Mouse (Mus musculus): ENCODE results near the gene Gna14. TPM values are rescaled to one million over a fixed set of nuclear protein-coding genes. Genes with fewer than 3 reads are reported as not detected.

Gene Gna14
- polyA plus RNA-seq, 1 experiment from 2014 or later = 0.28 TPM

GRCm38 (mm10) chr19:16562676-16563075, 127.1 kb downstream of the Gna14 start:
- ATAC-seq (ENCODE audit: low FRiP score) (no peak), DNase-seq (ENCODE audit: low spot score) (no peak)
- H3K27me3 ChIP-seq (ENCODE audit: control insufficient read depth, insufficient read depth, low read length) = no peaks in the 10 kb centered on the region
- no peaks in the 10 kb centered on the region for H3K4me1 ChIP-seq (replicated peaks; ENCODE audit: control insufficient read depth, insufficient read depth, low read length)
- no peak overlapping the region for H3K27ac ChIP-seq (ENCODE audit: low read depth, low read length)
- H3K9ac ChIP-seq (ENCODE audit: low read depth, low read length) = no peak overlapping the region
- no peak overlapping the region for H3K4me3 ChIP-seq (ENCODE audit: low read depth, low read length)
- no peaks in the 10 kb centered on the region for H3K9me3 ChIP-seq (ENCODE audit: control insufficient read depth, low read length)
- no peaks in the 10 kb centered on the region for H3K36me3 ChIP-seq (ENCODE audit: control insufficient read depth, insufficient read depth, low read length)
- no peak overlapping the region for H3K4me2 ChIP-seq (replicated peaks; ENCODE audit: low read depth, low read length)
- 92% methylated on average over 6 of the region's 6 CpGs for WGBS

GRCm38 (mm10) chr19:16576790-16577189, 141.2 kb downstream of the Gna14 start:
- no peaks in the 10 kb centered on the region for H3K27me3 ChIP-seq (ENCODE audit: control insufficient read depth, insufficient read depth, low read length)
- H3K36me3 ChIP-seq (ENCODE audit: control insufficient read depth, insufficient read depth, low read length) = no peaks in the 10 kb centered on the region
- no peak overlapping the region for H3K4me2 ChIP-seq (replicated peaks; ENCODE audit: low read depth, low read length)
- H3K4me3 ChIP-seq (ENCODE audit: low read depth, low read length) = no peak overlapping the region
- H3K27ac ChIP-seq (ENCODE audit: low read depth, low read length) = no peak overlapping the region
- DNase-seq (ENCODE audit: low spot score) = no peak
- H3K9me3 ChIP-seq (ENCODE audit: control insufficient read depth, low read length) = no peaks in the 10 kb centered on the region
- H3K9ac ChIP-seq (ENCODE audit: low read depth, low read length) = no peak overlapping the region
- no peaks in the 10 kb centered on the region for H3K4me1 ChIP-seq (replicated peaks; ENCODE audit: control insufficient read depth, insufficient read depth, low read length)
- no peak for ATAC-seq (ENCODE audit: low FRiP score)
- 94% methylated on average over 6 of the region's 6 CpGs for WGBS

- no peak overlapping the region for H3K9ac ChIP-seq (ENCODE audit: low read depth, low read length)
- H3K9me3 ChIP-seq (ENCODE audit: control insufficient read depth, low read length) = no peaks in the 10 kb centered on the region
- H3K36me3 ChIP-seq (ENCODE audit: control insufficient read depth, insufficient read depth, low read length) = no peaks in the 10 kb centered on the region
- DNase-seq (ENCODE audit: low spot score) (no peak), ATAC-seq (ENCODE audit: low FRiP score) (no peak)
- H3K4me2 ChIP-seq (replicated peaks; ENCODE audit: low read depth, low read length) = no peak overlapping the region
- no peak overlapping the region for H3K4me3 ChIP-seq (ENCODE audit: low read depth, low read length)
- WGBS = 79% methylated on average over 7 of the region's 7 CpGs
- no peak overlapping the region for H3K27ac ChIP-seq (ENCODE audit: low read depth, low read length)
- no peaks in the 10 kb centered on the region for H3K4me1 ChIP-seq (replicated peaks; ENCODE audit: control insufficient read depth, insufficient read depth, low read length)
- no peaks in the 10 kb centered on the region for H3K27me3 ChIP-seq (ENCODE audit: control insufficient read depth, insufficient read depth, low read length)
These were observed 144.2 kb downstream of the Gna14 start for GRCm38 (mm10) chr19:16579656-16580260.

- Histone ChIP-seq H3K4me1 (replicated peaks; ENCODE audit: control insufficient read depth, insufficient read depth, low read length) (no peaks in the 10 kb centered on the region), H3K4me2 (replicated peaks; ENCODE audit: low read depth, low read length) (no peak overlapping the region), H3K27me3 (ENCODE audit: control insufficient read depth, insufficient read depth, low read length) (no peaks in the 10 kb centered on the region), H3K9ac (ENCODE audit: low read depth, low read length) (no peak overlapping the region), H3K4me3 (ENCODE audit: low read depth, low read length) (no peak overlapping the region), H3K9me3 (ENCODE audit: control insufficient read depth, low read length) (no peaks in the 10 kb centered on the region), H3K36me3 (ENCODE audit: control insufficient read depth, insufficient read depth, low read length) (no peaks in the 10 kb centered on the region), H3K27ac (ENCODE audit: low read depth, low read length) (no peak overlapping the region)
- ATAC-seq (ENCODE audit: low FRiP score) (no peak), DNase-seq (ENCODE audit: low spot score) (no peak)
- WGBS = 91% methylated on average over 8 of the region's 8 CpGs
These were observed 144.9 kb downstream of the Gna14 start for GRCm38 (mm10) chr19:16580501-16580900.

- no peak overlapping the region for H3K4me2 ChIP-seq (replicated peaks; ENCODE audit: low read depth, low read length)
- no peak overlapping the region for H3K9ac ChIP-seq (ENCODE audit: low read depth, low read length)
- WGBS = 92% methylated on average over 7 of the region's 7 CpGs
- no peak overlapping the region for H3K4me3 ChIP-seq (ENCODE audit: low read depth, low read length)
- no peaks in the 10 kb centered on the region for H3K4me1 ChIP-seq (replicated peaks; ENCODE audit: control insufficient read depth, insufficient read depth, low read length)
- H3K27ac ChIP-seq (ENCODE audit: low read depth, low read length) = no peak overlapping the region
- no peaks in the 10 kb centered on the region for H3K27me3 ChIP-seq (ENCODE audit: control insufficient read depth, insufficient read depth, low read length)
- DNase-seq (ENCODE audit: low spot score) (no peak), ATAC-seq (ENCODE audit: low FRiP score) (no peak)
- H3K9me3 ChIP-seq (ENCODE audit: control insufficient read depth, low read length) = no peaks in the 10 kb centered on the region
- no peaks in the 10 kb centered on the region for H3K36me3 ChIP-seq (ENCODE audit: control insufficient read depth, insufficient read depth, low read length)
These were observed 149.0 kb downstream of the Gna14 start for GRCm38 (mm10) chr19:16584546-16584945.

GRCm38 (mm10) chr19:16585379-16585778, 149.8 kb downstream of the Gna14 start:
- Histone ChIP-seq H3K27me3 (ENCODE audit: control insufficient read depth, insufficient read depth, low read length) (no peaks in the 10 kb centered on the region), H3K36me3 (ENCODE audit: control insufficient read depth, insufficient read depth, low read length) (no peaks in the 10 kb centered on the region), H3K4me1 (replicated peaks; ENCODE audit: control insufficient read depth, insufficient read depth, low read length) (no peaks in the 10 kb centered on the region), H3K9ac (ENCODE audit: low read depth, low read length) (no peak overlapping the region), H3K4me3 (ENCODE audit: low read depth, low read length) (no peak overlapping the region), H3K9me3 (ENCODE audit: control insufficient read depth, low read length) (no peaks in the 10 kb centered on the region), H3K27ac (ENCODE audit: low read depth, low read length) (no peak overlapping the region), H3K4me2 (replicated peaks; ENCODE audit: low read depth, low read length) (no peak overlapping the region)
- no peak for ATAC-seq (ENCODE audit: low FRiP score)
- whole genome bisulfite sequencing = 8% methylated on average over 3 of the region's 3 CpGs
- peak; percentile 49 for DNase-seq (ENCODE audit: low spot score)

GRCm38 (mm10) chr19:16593256-16593974, 157.9 kb downstream of the Gna14 start:
- no peak for ATAC-seq (ENCODE audit: low FRiP score)
- no peak for DNase-seq (ENCODE audit: low spot score)
- 85% methylated on average over 7 of the region's 7 CpGs for WGBS

GRCm38 (mm10) chr19:16593975-16594317, 158.4 kb downstream of the Gna14 start:
- no peak overlapping the region for H3K4me2 ChIP-seq (replicated peaks; ENCODE audit: low read depth, low read length)
- ATAC-seq (ENCODE audit: low FRiP score) = no peak
- H3K9ac ChIP-seq (ENCODE audit: low read depth, low read length) = no peak overlapping the region
- H3K36me3 ChIP-seq (ENCODE audit: control insufficient read depth, insufficient read depth, low read length) = no peaks in the 10 kb centered on the region
- no peaks in the 10 kb centered on the region for H3K27me3 ChIP-seq (ENCODE audit: control insufficient read depth, insufficient read depth, low read length)
- no peak for DNase-seq (ENCODE audit: low spot score)
- H3K9me3 ChIP-seq (ENCODE audit: control insufficient read depth, low read length) = no peaks in the 10 kb centered on the region
- no peak overlapping the region for H3K4me3 ChIP-seq (ENCODE audit: low read depth, low read length)
- no peak overlapping the region for H3K27ac ChIP-seq (ENCODE audit: low read depth, low read length)
- H3K4me1 ChIP-seq (replicated peaks; ENCODE audit: control insufficient read depth, insufficient read depth, low read length) = no peaks in the 10 kb centered on the region

More at GRCm38 (mm10) chr19:16593256-16593974, 157.9 kb downstream of the Gna14 start:
- H3K9me3 ChIP-seq (ENCODE audit: control insufficient read depth, low read length) = no peaks in the 10 kb centered on the region
- H3K27ac ChIP-seq (ENCODE audit: low read depth, low read length) = no peak overlapping the region
- no peaks in the 10 kb centered on the region for H3K36me3 ChIP-seq (ENCODE audit: control insufficient read depth, insufficient read depth, low read length)
- H3K4me1 ChIP-seq (replicated peaks; ENCODE audit: control insufficient read depth, insufficient read depth, low read length) = no peaks in the 10 kb centered on the region
- H3K9ac ChIP-seq (ENCODE audit: low read depth, low read length) = no peak overlapping the region
- no peak overlapping the region for H3K4me3 ChIP-seq (ENCODE audit: low read depth, low read length)
- H3K27me3 ChIP-seq (ENCODE audit: control insufficient read depth, insufficient read depth, low read length) = no peaks in the 10 kb centered on the region
- no peak overlapping the region for H3K4me2 ChIP-seq (replicated peaks; ENCODE audit: low read depth, low read length)

- H3K9ac ChIP-seq (ENCODE audit: low read depth, low read length) = no peak overlapping the region
- no peak for ATAC-seq (ENCODE audit: low FRiP score)
- no peak overlapping the region for H3K4me3 ChIP-seq (ENCODE audit: low read depth, low read length)
- no peaks in the 10 kb centered on the region for H3K27me3 ChIP-seq (ENCODE audit: control insufficient read depth, insufficient read depth, low read length)
- no peaks in the 10 kb centered on the region for H3K4me1 ChIP-seq (replicated peaks; ENCODE audit: control insufficient read depth, insufficient read depth, low read length)
- DNase-seq (ENCODE audit: low spot score) = no peak
- 83% methylated on average over 6 of the region's 6 CpGs for WGBS
- H3K27ac ChIP-seq (ENCODE audit: low read depth, low read length) = no peak overlapping the region
- H3K4me2 ChIP-seq (replicated peaks; ENCODE audit: low read depth, low read length) = no peak overlapping the region
- H3K9me3 ChIP-seq (ENCODE audit: control insufficient read depth, low read length) = no peaks in the 10 kb centered on the region
- H3K36me3 ChIP-seq (ENCODE audit: control insufficient read depth, insufficient read depth, low read length) = no peaks in the 10 kb centered on the region
These were observed 161.7 kb downstream of the Gna14 start for GRCm38 (mm10) chr19:16597216-16597615.
